Mouse (Mus musculus) megakaryocyte-erythroid progenitor cell, adult 5 weeks (primary cell): ENCODE measurements around the gene Mefv. TPM values are rescaled to one million over a fixed set of nuclear protein-coding genes. Genes with fewer than 3 reads are reported as not detected.

ENCODE experiments used
- polyA plus RNA-seq: library from polyadenylated mRNA; stranded (reverse); fragments of >175 nt; gene quantifications from 2 replicates; pipeline ENCODE4 v1.2.3, GENCODE M21; 2012

The Mefv gene
- polyA plus RNA-seq: 5.5 and 10.6 TPM in 2 replicates

DNA sequence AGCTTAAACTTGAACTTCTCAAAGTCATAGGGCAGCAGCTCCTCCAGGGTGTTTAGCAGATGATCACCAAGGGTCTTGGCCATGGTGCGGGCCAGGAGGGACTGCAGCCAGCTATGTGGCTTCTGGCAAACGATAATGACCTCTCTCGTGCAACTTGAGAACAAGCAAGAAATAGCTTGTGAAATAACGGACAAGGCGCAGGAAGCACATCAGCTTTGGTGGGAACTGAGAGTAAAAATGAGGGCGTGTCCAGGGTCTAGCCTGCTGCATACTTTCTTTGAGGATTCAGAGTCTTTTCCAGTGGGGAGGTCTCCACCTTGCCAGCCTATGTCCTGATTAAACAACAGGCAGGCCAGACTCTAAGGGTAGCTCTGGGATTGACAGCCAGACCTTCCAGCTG is at the start of gene Mefv:
TSS of gene Mefv (minus strand) at position 118 of the 400 bp plus-strand sequence.

DNA sequence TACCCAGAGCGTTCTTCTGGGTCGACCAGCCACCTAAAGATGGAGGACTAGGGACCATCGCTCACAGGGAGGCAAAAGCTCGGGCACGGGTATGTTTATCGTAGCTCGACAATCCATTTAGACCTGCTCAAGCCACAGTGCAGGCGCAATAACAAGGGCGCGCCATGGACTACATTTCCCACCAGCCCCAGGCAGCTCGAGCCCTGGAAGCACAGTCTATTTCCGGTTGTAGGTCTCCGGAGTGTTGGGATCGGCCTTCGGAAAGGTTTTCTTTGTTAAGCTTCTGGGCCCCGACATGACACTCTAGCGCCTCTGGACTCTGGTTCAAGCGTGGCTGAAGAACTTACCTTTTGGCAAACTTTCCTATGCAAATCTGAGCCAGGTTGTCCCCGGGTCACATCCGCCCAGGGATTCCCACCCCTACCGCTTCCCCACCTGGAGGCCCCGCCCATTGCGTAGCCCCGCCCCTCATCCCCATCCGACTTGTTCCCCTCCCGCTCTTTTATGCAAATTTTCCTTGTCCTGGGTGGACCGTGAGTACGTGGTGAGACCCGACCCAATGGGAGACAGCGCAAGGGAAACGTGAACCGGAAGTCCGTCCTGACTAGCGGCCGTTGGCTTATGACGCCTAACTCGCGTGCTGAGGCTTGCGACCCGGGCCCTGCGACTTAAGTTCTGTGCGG is 25.7 kb upstream of the Mefv start, which contains the start of gene Zfp263:
TSS of gene Zfp263 (plus strand) at position 591 of the 683 bp plus-strand sequence.

Other genes starting within 250 kb of the Mefv start
- gene Olfr161, start 127.1 kb downstream of the Mefv start, polyA plus RNA-seq: 0.02 TPM in 1 of 2 replicates, not detected in the other
- gene Zfp263, start 26.0 kb upstream of the Mefv start, polyA plus RNA-seq: 31.3 and 33.2 TPM in 2 replicates
- gene Olfr15, start 112.8 kb upstream of the Mefv start, polyA plus RNA-seq: not detected in 2 replicates
- gene Zfp174, start 129.2 kb upstream of the Mefv start, polyA plus RNA-seq: 0.03 and 0.05 TPM in 2 replicates
- 49.6 and 53.6 TPM in 2 replicates for gene Naa60, start 154.3 kb upstream of the Mefv start, polyA plus RNA-seq
- gene Zfp597, start 166.5 kb upstream of the Mefv start, polyA plus RNA-seq: 2.4 and 3.3 TPM in 2 replicates
- not detected in 2 replicates for gene Gm20695, start 166.6 kb upstream of the Mefv start, polyA plus RNA-seq
- 8.3 and 11.4 TPM in 2 replicates for gene 1700037C18Rik, start 190.6 kb upstream of the Mefv start, polyA plus RNA-seq
- gene Cluap1, start 190.7 kb upstream of the Mefv start, polyA plus RNA-seq: 31.5 and 33.8 TPM in 2 replicates